Mouse (Mus musculus) cerebellum, adult 2 months (tissue): ENCODE results near the gene Cryz. TPM values are rescaled to one million over a fixed set of nuclear protein-coding genes. Genes with fewer than 3 reads are reported as not detected.
"Not testable (repeated sequence)": the region's sequence is repeated elsewhere in the genome, so short reads cannot be mapped to it uniquely, and the experiment has no call there.

Experiments used
- DNase-seq, 2 experiments: peaks; one replicate each; pipeline ENCODE4 v3.0.0; 2021
- H3K27ac ChIP-seq: fragments of 200-500 bp; 2 replicates; pipeline ENCODE4 v1.5.1; 2012; ENCODE audit warnings: low read length, control low read depth, inconsistent platforms; ENCODE audit not compliant: insufficient read depth
- H3K27me3 ChIP-seq: fragments of 200-500 bp; 2 replicates; pipeline ENCODE4 v1.6.1; 2012; ENCODE audit warnings: inconsistent platforms, mild to moderate bottlenecking, low read length, moderate library complexity; ENCODE audit not compliant: control insufficient read depth, insufficient read depth
- H3K4me1 ChIP-seq: fragments of 200-500 bp; 2 replicates; pipeline ENCODE4 v1.6.1; 2011; ENCODE audit warnings: low read length; ENCODE audit not compliant: control insufficient read depth, insufficient read depth
- H3K4me3 ChIP-seq: fragments of 200-500 bp; replicated peaks from 2 replicates; pipeline ENCODE3; 2011; ENCODE audit warnings: mild to moderate bottlenecking, low read depth, low read length, control low read depth; ENCODE audit not compliant: insufficient read depth
- CTCF ChIP-seq: fragments of 200-500 bp; IDR thresholded peaks from 2 replicates; pipeline ENCODE4 v1.5.1; 2011; ENCODE audit warnings: low read depth, mild to moderate bottlenecking, control low read depth, low read length, moderate library complexity, borderline replicate concordance; ENCODE audit not compliant: insufficient read depth
- POLR2A ChIP-seq: fragments of 200-500 bp; IDR thresholded peaks from 2 replicates; pipeline ENCODE4 v1.6.1; 2011; ENCODE audit warnings: low read length, control low read depth, borderline replicate concordance; ENCODE audit not compliant: insufficient read depth
- WGBS: fragments of 180-500 bp; shearing (Covaris S2); methylation state at CpG from one replicate; pipeline ENCODE4 v1.1.7; 2018; 5-methylcytosine and 5-hydroxymethylcytosine counted together
- polyA plus RNA-seq: library from polyadenylated mRNA; depleted of rRNA; stranded (reverse); fragments of >200 nt; gene quantifications from 2 replicates; pipeline ENCODE4 v1.2.3, GENCODE M21; 2012

Gene Cryz
- polyA plus RNA-seq, 1 experiment: 12.9 TPM

- WGBS: 94% methylated on average over 7 of the region's 7 CpGs
Observed at GRCm38 (mm10) chr3:154615304-154615703, 18.8 kb downstream of the Cryz start.

GRCm38 (mm10) chr3:154616106-154616505 is 19.6 kb downstream of the Cryz start:
- DNase-seq: no peak
- no peak for TF ChIP-seq POLR2A
- TF ChIP-seq CTCF: no peak
- WGBS: 30% methylated on average over 4 of the region's 4 CpGs
- Histone ChIP-seq H3K4me3 (no peak overlapping the region), H3K27me3 (no peaks in the 10 kb centered on the region), H3K27ac (no peak overlapping the region), H3K4me1 (no peaks in the 10 kb centered on the region)

More at GRCm38 (mm10) chr3:154615304-154615703, 18.8 kb downstream of the Cryz start:
- Histone ChIP-seq H3K4me1 (no peaks in the 10 kb centered on the region), H3K4me3 (no peak overlapping the region), H3K27me3 (no peaks in the 10 kb centered on the region), H3K27ac (no peak overlapping the region)
- DNase-seq: no peak
- TF ChIP-seq POLR2A: no peak
- no peak for TF ChIP-seq CTCF

- Histone ChIP-seq H3K4me1 (no peaks in the 10 kb centered on the region), H3K27ac (no peak overlapping the region), H3K27me3 (no peaks in the 10 kb centered on the region; the same call in 1 of the 2 replicates), H3K4me3 (no peak overlapping the region)
- DNase-seq: no peak
- no peak for TF ChIP-seq CTCF
- no peak for TF ChIP-seq POLR2A
Observed at GRCm38 (mm10) chr3:154628284-154628683, 31.8 kb downstream of the Cryz start.

- not testable (repeated sequence) for H3K27ac ChIP-seq, H3K27me3 ChIP-seq, H3K4me1 ChIP-seq, H3K4me3 ChIP-seq, DNase-seq
- WGBS: 95% methylated on average over 2 of the region's 2 CpGs
Observed at GRCm38 (mm10) chr3:154631281-154631680, 34.8 kb downstream of the Cryz start.

GRCm38 (mm10) chr3:154633091-154633490 is 36.6 kb downstream of the Cryz start:
- no peaks in the 10 kb centered on the region; the same call in 1 of the 2 replicates for H3K27me3 ChIP-seq
- no peak overlapping the region for H3K27ac ChIP-seq
- DNase-seq: no peak
- no peak for TF ChIP-seq CTCF
- no peak for TF ChIP-seq POLR2A
- H3K4me1 ChIP-seq: no peaks in the 10 kb centered on the region
- WGBS: 60% methylated on average over 5 of the region's 5 CpGs
- H3K4me3 ChIP-seq: no peak overlapping the region

GRCm38 (mm10) chr3:154646638-154647442 is 50.3 kb downstream of the Cryz start:
- Histone ChIP-seq H3K27me3 (no peaks in the 10 kb centered on the region), H3K4me3 (peak overlapping the region; percentile 69), H3K27ac (no peak overlapping the region), H3K4me1 (0 out of 2 replicates have a peak, but pooled peaks cover 2% of the 10 kb centered on the region)
- TF ChIP-seq CTCF (no peak; the same call in 1 of the 2 replicates), POLR2A (no peak)
- peak in 1 of 2 experiments; percentile 17 for DNase-seq
- 27% methylated on average over 29 of the region's 29 CpGs for WGBS

GRCm38 (mm10) chr3:154647443-154647780 is 50.9 kb downstream of the Cryz start:
- DNase-seq: no peak
- TF ChIP-seq CTCF: no peak
- TF ChIP-seq POLR2A: no peak
- WGBS: 29% methylated on average over 7 of the region's 7 CpGs
- Histone ChIP-seq H3K27ac (no peak overlapping the region), H3K4me3 (peak overlapping the region; percentile 69), H3K27me3 (no peaks in the 10 kb centered on the region), H3K4me1 (0 out of 2 replicates have a peak, but pooled peaks cover 2% of the 10 kb centered on the region)
